Mouse (Mus musculus): ENCODE results near the gene Cmss1.

Cmss1 gene

GRCm38 (mm10) chr16:57346258-57346657, 260.4 kb downstream of the Cmss1 start:
- DNase-seq (ENCODE audit: extremely low spot score), result no peak

DNA sequence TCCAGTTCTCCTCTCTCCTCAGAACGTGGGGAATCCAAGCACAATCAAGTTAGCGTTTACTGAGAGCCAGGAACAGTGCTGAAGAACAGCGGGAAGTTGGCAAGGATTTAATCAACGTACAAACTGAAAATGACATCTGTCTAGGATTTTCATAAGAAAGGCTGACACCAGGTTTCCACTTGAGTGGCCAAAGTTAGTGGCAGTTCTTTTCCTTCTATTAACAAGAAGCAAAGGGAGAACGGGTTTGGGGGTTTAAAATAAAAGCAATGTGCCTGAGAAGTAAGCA, 266.1 kb downstream of the Cmss1 start:
- no peak for DNase-seq (ENCODE audit: extremely low spot score)

DNA sequence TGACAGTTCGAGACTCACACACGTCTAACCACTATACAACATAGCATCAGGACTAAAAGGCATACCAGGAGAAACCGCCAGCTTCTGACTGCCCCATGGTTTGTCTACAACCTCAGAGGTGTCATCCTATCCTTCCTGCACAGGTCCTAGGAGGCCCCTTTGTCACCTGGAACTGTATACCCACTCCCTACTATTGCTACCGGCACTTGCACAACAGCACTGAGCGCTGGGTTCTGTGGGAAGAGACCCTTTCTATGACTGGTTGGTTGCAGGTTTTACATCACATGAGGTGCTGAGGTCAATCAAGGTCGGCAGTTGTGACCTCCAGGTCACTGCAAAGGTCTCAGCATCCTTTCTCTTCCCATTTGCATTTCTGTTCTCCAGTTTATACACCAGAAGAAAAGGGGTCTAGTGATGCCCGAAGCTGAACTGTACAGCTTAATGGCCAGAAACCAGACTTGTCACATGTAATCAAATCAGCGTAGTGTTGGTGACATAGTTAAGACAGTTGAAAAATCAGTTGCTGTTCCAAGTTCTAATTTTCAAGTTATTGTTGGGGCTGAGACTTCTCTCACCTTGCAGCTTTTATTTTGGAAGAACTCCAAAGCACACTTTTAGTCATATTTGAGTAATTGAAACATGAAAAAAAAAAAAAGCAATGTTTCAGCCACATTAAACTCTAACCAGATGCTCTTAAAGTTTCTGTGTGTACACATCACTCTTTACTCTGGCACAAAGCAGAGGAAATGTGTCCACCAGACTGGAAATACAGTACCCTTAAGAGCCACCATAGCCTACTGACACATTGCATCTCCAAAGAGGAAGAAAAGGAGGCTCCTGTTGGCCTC, 266.7 kb downstream of the Cmss1 start:
- DNase-seq (ENCODE audit: extremely low spot score), result no peak

GRCm38 (mm10) chr16:57336770-57337423, 269.8 kb downstream of the Cmss1 start:
- no peak for DNase-seq (ENCODE audit: extremely low spot score)

GRCm38 (mm10) chr16:57332301-57332700, 274.4 kb downstream of the Cmss1 start:
- DNase-seq (ENCODE audit: extremely low spot score), result no peak

- DNase-seq (ENCODE audit: extremely low spot score), result no peak
Measured at GRCm38 (mm10) chr16:57330111-57330510, 276.6 kb downstream of the Cmss1 start.

GRCm38 (mm10) chr16:57329028-57329427, 277.6 kb downstream of the Cmss1 start:
- DNase-seq (ENCODE audit: extremely low spot score), result no peak

- no peak for DNase-seq (ENCODE audit: extremely low spot score)
Measured at GRCm38 (mm10) chr16:57326996-57327395, 279.7 kb downstream of the Cmss1 start.

- no peak for DNase-seq (ENCODE audit: extremely low spot score)
Measured at GRCm38 (mm10) chr16:57319284-57320124, 287.2 kb downstream of the Cmss1 start.

- DNase-seq (ENCODE audit: extremely low spot score), result no peak
Measured at GRCm38 (mm10) chr16:57318637-57319125, 288.0 kb downstream of the Cmss1 start.

DNA sequence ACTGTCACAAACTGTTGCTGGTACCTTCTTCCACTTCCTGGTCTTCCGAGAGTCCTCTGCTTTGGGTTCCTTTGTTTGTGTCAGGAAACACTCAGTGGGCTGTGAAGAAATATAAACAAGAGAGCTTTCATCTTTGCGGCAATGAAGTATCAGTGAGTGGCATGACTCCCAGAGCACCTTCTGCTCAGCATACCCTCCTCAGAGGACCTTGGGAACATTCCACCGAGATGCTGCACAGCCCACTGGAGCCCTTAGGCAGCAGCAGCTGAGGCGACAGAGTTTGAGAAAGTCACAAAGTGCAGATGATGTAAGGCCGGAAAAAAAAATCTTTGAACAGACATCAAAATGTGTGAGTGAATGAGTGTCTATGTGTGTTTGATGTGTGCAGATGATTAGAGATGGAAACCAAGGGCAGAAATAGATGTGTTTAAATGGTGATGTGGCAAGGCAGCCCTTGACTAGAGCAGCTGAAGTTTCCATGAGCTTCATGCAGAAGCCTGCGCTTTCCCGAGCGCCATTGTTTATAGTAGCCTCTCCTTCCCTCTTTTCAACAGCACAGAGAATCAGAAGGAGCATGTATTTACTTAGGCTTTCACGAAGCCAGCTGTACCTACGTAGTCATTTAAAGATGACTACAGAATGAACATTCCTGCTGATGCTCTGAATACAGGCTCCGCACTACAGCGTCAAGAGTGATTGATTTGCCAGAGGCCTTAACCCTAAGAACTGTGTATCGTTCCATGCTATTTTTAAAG, 288.6 kb downstream of the Cmss1 start:
- no peak for DNase-seq (ENCODE audit: extremely low spot score)

- no peak for DNase-seq (ENCODE audit: extremely low spot score)
Measured at GRCm38 (mm10) chr16:57317127-57317526, 289.5 kb downstream of the Cmss1 start.

DNA sequence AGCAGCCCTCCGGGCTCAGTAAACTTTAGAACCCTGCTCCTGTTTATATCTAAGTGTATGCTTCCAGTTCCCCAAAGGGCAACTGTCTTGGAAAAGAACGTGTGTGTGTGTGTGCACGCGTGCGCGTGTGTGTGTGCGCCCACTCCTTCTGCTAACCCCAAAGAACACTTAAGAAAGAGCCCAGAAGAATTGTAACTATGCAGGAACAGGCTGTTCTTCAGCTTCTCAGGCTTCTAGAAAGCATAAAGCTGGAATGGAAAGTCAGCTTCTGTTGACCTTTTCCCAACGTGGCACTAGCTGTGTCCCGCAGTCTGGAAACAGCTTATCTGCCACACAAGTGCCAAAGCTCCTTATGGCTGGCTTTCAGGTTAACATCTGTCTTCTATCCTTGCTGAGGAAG, 291.6 kb downstream of the Cmss1 start:
- DNase-seq (ENCODE audit: extremely low spot score), result no peak

- DNase-seq (ENCODE audit: extremely low spot score), result no peak
Measured at GRCm38 (mm10) chr16:57314236-57314635, 292.4 kb downstream of the Cmss1 start.

DNA sequence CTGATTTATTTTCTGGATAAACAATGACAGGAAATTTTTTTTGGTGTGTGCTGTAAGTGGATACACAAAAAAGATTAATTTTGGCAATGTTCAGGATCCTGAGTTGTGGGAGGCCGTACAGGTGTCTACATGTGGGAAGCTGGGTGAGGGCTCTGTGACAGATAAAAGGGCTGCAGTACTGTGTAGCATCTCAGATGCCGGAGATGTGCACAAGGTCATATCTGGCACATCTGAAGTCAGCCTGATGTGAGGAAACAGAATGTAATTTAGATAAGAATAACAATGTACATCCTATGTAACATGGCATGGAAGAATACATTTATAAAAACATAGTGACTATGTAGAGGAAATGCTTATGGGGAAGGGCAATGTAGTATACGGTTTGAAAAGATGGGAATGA, 293.2 kb downstream of the Cmss1 start:
- no peak for DNase-seq (ENCODE audit: extremely low spot score)

GRCm38 (mm10) chr16:57312130-57312529, 294.5 kb downstream of the Cmss1 start:
- no peak for DNase-seq (ENCODE audit: extremely low spot score)

DNA sequence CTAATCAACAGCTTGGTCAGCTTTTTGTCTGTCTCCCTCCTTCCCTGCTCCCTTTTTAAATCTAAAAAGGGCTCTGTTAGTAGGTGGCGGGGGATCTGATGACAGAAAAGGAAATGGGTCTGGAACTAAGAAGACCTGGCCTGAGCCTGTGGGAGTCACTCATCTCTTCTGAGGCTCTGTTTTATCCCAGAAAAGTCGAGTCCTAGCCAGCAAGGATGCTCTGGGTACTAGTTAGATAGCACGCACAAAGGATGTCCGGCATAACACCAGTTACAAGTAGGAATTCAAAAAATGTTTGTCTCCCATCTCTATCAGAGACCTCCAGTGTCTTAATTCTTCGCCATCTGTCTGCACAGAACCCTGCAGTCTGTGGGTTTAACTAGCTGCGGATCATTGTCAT, 301.2 kb downstream of the Cmss1 start:
- DNase-seq (ENCODE audit: extremely low spot score), result no peak

DNA sequence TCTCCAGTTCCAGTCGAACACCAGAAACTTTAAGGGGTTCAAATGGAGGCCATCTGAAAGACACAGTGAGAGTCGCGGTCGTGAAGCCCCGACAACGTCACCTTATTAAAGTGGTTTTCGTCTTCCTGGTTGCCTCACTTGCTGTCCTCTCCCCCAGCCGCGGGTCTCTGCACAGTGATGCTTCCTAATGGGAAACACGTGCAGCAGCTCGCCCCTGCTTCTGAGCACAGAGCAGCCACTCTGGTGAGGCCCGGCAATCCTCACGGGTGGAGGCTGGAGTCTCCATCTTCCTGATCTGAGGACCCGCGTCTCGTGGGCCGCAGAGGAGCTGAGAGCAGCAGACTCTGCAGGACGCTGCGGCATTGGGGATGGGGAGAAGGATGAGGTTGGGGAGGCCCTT, 302.9 kb downstream of the Cmss1 start:
- DNase-seq (ENCODE audit: extremely low spot score), result no peak

GRCm38 (mm10) chr16:57302792-57303698, 303.6 kb downstream of the Cmss1 start:
- no peak for DNase-seq (ENCODE audit: extremely low spot score)

- DNase-seq (ENCODE audit: extremely low spot score), result no peak
Measured at GRCm38 (mm10) chr16:57301512-57302115, 305.1 kb downstream of the Cmss1 start.

Data from embryo, embryonic 9.5 days (tissue).